Mouse (Mus musculus): ENCODE data around the gene Ago3. TPM values are rescaled to one million over a fixed set of nuclear protein-coding genes. Genes with fewer than 3 reads are reported as not detected.

The Ago3 gene
- polyA plus RNA-seq (2021; fragmentation: Nextera tagmentation), result 11.1 and 11.3 TPM in 2 replicates
- long read RNA-seq, experiment 1, partial matches to known transcripts, result 1 of 21 reads
- long read RNA-seq, experiment 1, other reads (novel, unspliced or antisense), result 20 of 21 reads
- long read RNA-seq, experiment 2, partial matches to known transcripts, result 16 of 34 reads
- long read RNA-seq, experiment 2, other reads (novel, unspliced or antisense), result 18 of 34 reads

DNA sequence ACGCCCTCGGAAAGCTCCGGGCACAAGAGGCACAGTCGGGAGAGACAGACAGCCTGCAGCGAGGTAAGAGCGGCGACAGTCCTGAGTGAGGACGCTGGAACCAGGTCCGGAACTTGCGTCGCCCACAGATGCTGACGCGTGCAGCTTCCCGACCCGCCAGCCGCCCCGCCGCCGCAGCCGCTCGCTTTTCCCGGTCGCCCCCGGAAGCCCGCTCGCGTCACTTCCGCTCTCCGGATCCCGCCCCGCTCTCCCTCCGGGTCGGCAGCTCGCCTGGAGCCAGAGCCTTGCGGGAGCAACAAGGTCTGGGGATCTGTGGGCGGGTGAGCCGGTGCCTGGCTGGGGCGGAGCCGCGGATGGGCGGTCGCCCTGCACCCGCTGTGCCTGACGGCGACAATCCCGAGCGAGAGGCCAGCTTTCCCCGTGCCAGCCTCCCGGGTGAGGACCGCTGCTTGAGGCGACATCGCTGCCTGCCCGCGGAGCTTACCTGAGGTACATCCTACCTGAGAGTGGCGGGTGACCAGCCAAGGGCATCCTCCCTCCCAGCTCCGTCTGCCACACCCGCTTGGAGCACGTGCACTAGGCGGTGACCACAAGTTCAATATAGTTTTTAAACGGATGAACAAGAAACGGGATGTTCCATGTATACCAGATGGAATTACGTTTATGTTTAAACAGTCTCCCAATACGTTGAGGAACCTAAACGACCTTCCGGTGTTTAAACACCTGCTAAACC, at the start of gene Ago3:
Gene Ago3, minus strand, starts transcription at position 210 of the 733 bp plus-strand sequence.

DNA sequence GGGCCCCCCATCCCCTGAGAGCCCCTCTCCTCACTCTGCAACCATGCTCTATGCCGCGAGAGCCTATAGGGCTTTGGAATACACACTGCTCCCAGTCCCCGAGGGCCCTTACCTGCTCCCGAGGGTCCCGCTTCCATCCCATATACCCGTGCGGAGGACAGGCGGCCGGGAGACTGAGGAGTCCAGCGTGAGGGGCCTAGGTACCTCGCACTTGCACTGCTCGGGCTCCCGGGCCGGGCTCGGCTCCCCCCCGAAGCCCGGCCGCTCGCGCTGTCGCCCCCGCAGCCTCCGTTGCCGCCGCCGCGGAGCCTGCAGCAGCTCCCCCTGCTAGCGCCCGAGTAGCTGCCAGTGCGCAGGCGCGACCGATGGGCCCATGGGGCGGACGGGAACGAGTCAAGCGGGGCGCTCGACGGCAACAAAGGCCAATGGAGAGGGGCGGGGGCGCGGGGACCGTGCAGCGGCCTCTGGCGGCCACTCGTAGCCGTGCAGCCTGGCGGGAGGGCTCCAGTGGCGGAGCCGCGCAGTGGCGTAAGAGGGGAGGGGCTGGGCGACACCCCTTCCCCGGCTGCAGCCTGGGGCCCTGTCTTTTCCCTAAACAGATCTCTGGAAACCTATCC, 39.0 kb upstream of the Ago3 start, which contains the start of gene Ago1:
Gene Ago1, minus strand, starts transcription at position 299 of the 617 bp plus-strand sequence.

DNA sequence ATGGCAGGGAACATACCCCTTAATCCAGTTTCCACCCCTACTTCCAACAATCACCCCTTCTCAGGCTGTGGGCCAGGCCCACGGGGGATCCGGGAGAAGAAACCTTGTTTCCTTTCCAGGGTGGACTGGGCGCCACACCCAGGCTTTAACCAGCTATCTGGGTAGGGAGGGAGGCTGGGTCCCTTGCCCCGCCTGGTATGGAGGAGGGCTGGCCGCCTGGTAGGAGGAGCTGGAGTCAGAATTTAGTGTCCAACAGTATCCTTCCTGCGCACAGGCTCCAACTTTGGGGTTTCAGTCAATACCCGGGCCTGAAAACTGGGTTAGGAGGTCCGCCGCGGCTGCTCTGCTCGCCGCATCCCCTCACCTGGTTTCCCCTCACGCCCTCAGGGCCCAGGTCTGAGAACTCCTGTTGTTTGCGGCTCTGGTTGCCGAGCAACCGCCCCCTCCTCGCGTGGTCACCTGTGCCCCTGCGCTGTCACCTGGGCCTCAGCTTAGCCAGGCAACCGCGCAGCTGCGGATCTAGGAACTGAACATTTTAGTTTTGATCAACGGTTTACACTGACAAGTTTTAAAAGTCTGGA, 104.0 kb downstream of the Ago3 start, which contains the start of gene Tekt2:
Gene Tekt2, minus strand, starts transcription at position 408 of the 581 bp plus-strand sequence.

DNA sequence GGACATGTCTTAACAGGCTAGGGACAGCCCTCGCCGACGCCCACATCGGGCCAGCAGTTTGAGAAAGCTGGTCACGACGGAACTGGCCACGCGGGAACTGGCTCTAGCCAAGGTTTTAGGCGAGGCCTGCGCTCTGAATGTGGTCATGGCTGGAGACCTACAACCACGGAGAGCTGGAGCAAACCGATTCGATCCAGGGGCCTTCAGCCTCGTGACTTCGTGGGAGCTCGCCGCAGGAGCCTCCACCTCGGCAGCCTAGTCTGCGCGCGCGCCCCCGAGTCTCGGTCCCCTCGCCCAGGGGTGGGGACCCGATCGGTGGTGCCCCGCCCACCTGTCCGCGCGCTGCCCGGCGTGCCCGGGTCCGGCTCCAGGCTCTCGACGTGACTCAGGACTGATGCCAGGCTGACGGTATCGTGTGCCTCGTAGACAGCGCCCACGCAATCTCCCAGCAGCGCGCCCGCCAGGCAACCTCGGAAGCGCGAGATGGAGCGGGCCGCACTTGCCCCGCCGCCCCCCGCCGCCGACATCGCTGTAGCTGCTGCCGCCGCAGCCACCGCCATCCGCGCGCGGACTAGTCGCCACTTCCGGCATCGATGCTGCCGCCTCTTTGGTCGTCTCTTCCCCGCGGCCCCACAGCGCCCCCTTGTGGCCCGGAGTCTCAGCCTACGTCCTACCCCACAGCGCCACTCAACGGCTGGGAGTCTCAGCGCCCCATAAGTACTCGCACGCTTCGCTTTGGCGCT, 108.1 kb downstream of the Ago3 start, which contains the start of gene Adprhl2:
Gene Adprhl2, minus strand, starts transcription at position 593 of the 743 bp plus-strand sequence.

DNA sequence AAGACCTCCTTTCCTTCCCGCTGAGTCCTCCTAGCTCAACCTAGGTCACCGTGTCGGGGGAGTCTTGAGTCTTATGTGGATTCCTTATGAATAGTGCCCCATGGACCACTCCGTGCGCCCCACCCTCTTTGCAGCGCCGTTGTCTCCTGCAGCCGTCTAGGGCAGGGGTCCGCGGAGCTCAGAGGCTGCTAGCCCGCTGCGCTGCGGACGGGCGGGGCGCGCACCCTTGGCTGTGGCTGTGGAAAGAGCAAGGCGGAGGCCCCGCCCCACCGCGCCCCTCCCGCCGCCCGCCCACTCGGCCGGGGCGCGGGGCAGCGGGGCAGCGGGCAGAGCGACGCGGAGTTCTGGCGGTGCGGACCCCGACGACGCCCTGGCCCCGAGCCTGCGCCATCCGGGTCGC, 142.9 kb downstream of the Ago3 start, which contains the start of gene Col8a2:
Gene Col8a2, plus strand, starts transcription at position 302 of the 400 bp plus-strand sequence.

Other genes starting within 250 kb of the Ago3 start
- 36.5 and 50.9 TPM in 2 replicates for gene Thrap3, start 226.8 kb downstream of the Ago3 start, polyA plus RNA-seq (2021; fragmentation: Nextera tagmentation)
- 46.7 and 54.9 TPM in 2 replicates for gene Map7d1, start 173.2 kb downstream of the Ago3 start, polyA plus RNA-seq (2021; fragmentation: Nextera tagmentation)
- gene Trappc3, start 167.2 kb downstream of the Ago3 start, polyA plus RNA-seq (2021; fragmentation: Nextera tagmentation), result 42.6 and 54.1 TPM in 2 replicates
- gene Col8a2, start 142.8 kb downstream of the Ago3 start, polyA plus RNA-seq (2021; fragmentation: Nextera tagmentation), result 0.30 and 2.0 TPM in 2 replicates
- gene Adprhl2, start 107.9 kb downstream of the Ago3 start, polyA plus RNA-seq (2021; fragmentation: Nextera tagmentation), result 20.2 and 22.4 TPM in 2 replicates
- gene Tekt2, start 103.9 kb downstream of the Ago3 start, polyA plus RNA-seq (2021; fragmentation: Nextera tagmentation), result 0.24 and 0.63 TPM in 2 replicates
- 9.8 and 10.8 TPM in 2 replicates for gene Ago1, start 39.0 kb upstream of the Ago3 start, polyA plus RNA-seq (2021; fragmentation: Nextera tagmentation)
- 0.65 TPM in 2 replicates for gene Ago4, start 103.9 kb upstream of the Ago3 start, polyA plus RNA-seq (2021; fragmentation: Nextera tagmentation)
- gene Clspn, start 127.4 kb upstream of the Ago3 start, polyA plus RNA-seq (2021; fragmentation: Nextera tagmentation), result 0.30 and 0.34 TPM in 2 replicates
- gene 5730409E04Rik, start 180.3 kb upstream of the Ago3 start, polyA plus RNA-seq (2021; fragmentation: Nextera tagmentation), result 36.5 and 37.0 TPM in 2 replicates
- gene Psmb2, start 248.1 kb upstream of the Ago3 start, polyA plus RNA-seq (2021; fragmentation: Nextera tagmentation), result 317 and 340 TPM in 2 replicates